Mouse (Mus musculus): ENCODE measurements at regions not wholly inside any gene's neighbourhood (a gene's known extent, or its start where the extent isn't known, plus 50 kb on each side); places are given as distances from the start of the nearest gene placed in this dataset.

GRCm38 (mm10) chr12:16171636-16172035, 354.9 kb upstream of the Trib2 start:
- Histone ChIP-seq H3K36me3 (no peaks in the 10 kb centered on the region), H3K4me3 (no peak overlapping the region), H3K9me3 (no peaks in the 10 kb centered on the region), H3K9ac (no peak overlapping the region), H3K27me3 (no peaks in the 10 kb centered on the region), H3K4me2 (no peak overlapping the region), H3K27ac (replicated peaks) (no peak overlapping the region), H3K4me1 (replicated peaks) (no peaks in the 10 kb centered on the region)
- ATAC-seq (ENCODE audit: low read depth): no peak
- WGBS: 84% methylated on average over 5 of the region's 5 CpGs

- WGBS: 84% methylated on average over 7 of the region's 7 CpGs
Observed at GRCm38 (mm10) chr12:16169781-16170535, 353.2 kb upstream of the Trib2 start.

GRCm38 (mm10) chr12:16167793-16168343, 351.1 kb upstream of the Trib2 start:
- 70% methylated on average over 7 of the region's 7 CpGs for WGBS
- Histone ChIP-seq H3K27me3 (no peaks in the 10 kb centered on the region), H3K27ac (replicated peaks) (no peak overlapping the region), H3K4me2 (no peak overlapping the region), H3K9me3 (no peaks in the 10 kb centered on the region), H3K36me3 (no peaks in the 10 kb centered on the region), H3K4me1 (replicated peaks) (no peaks in the 10 kb centered on the region), H3K4me3 (no peak overlapping the region), H3K9ac (no peak overlapping the region)
- ATAC-seq (ENCODE audit: low read depth): no peak

More at GRCm38 (mm10) chr12:16169781-16170535, 353.2 kb upstream of the Trib2 start:
- no peaks in the 10 kb centered on the region for H3K27me3 ChIP-seq
- H3K9me3 ChIP-seq: no peaks in the 10 kb centered on the region
- no peaks in the 10 kb centered on the region for H3K4me1 ChIP-seq (replicated peaks)
- no peaks in the 10 kb centered on the region for H3K36me3 ChIP-seq
- no peak overlapping the region for H3K4me2 ChIP-seq
- H3K9ac ChIP-seq: no peak overlapping the region
- ATAC-seq (ENCODE audit: low read depth): no peak
- no peak overlapping the region for H3K4me3 ChIP-seq
- no peak overlapping the region for H3K27ac ChIP-seq (replicated peaks)

GRCm38 (mm10) chr12:16165126-16165525, 348.4 kb upstream of the Trib2 start:
- Histone ChIP-seq H3K36me3 (no peaks in the 10 kb centered on the region), H3K9ac (no peak overlapping the region)

GRCm38 (mm10) chr12:16161947-16162346, 345.2 kb upstream of the Trib2 start:
- no peaks in the 10 kb centered on the region for H3K36me3 ChIP-seq
- H3K4me2 ChIP-seq: no peak overlapping the region
- no peak overlapping the region for H3K27ac ChIP-seq (replicated peaks)
- H3K27me3 ChIP-seq: no peaks in the 10 kb centered on the region
- WGBS: 77% methylated on average over 4 of the region's 4 CpGs
- H3K4me3 ChIP-seq: no peak overlapping the region
- no peaks in the 10 kb centered on the region for H3K9me3 ChIP-seq
- no peak overlapping the region for H3K9ac ChIP-seq
- H3K4me1 ChIP-seq (replicated peaks): no peaks in the 10 kb centered on the region
- no peak for ATAC-seq (ENCODE audit: low read depth)

More at GRCm38 (mm10) chr12:16165126-16165525, 348.4 kb upstream of the Trib2 start:
- Histone ChIP-seq H3K4me1 (replicated peaks) (no peaks in the 10 kb centered on the region), H3K9me3 (no peaks in the 10 kb centered on the region), H3K4me3 (no peak overlapping the region), H3K27ac (replicated peaks) (no peak overlapping the region), H3K4me2 (no peak overlapping the region), H3K27me3 (no peaks in the 10 kb centered on the region)
- WGBS: 81% methylated on average over 4 of the region's 4 CpGs
- ATAC-seq (ENCODE audit: low read depth): no peak

GRCm38 (mm10) chr12:16157896-16158295, 341.2 kb upstream of the Trib2 start:
- no peak for ATAC-seq (ENCODE audit: low read depth)
- Histone ChIP-seq H3K4me2 (no peak overlapping the region), H3K36me3 (no peaks in the 10 kb centered on the region), H3K4me3 (no peak overlapping the region), H3K9me3 (no peaks in the 10 kb centered on the region), H3K4me1 (replicated peaks) (peaks cover 11% of the 10 kb centered on the region), H3K27me3 (no peaks in the 10 kb centered on the region), H3K27ac (replicated peaks) (no peak overlapping the region), H3K9ac (no peak overlapping the region)
- WGBS: 83% methylated on average over 7 of the region's 7 CpGs

- Histone ChIP-seq H3K4me3 (no peak overlapping the region), H3K9me3 (no peaks in the 10 kb centered on the region), H3K27ac (replicated peaks) (peak overlapping the region; percentile 47), H3K27me3 (no peaks in the 10 kb centered on the region), H3K4me2 (no peak overlapping the region), H3K4me1 (replicated peaks) (peaks cover 11% of the 10 kb centered on the region), H3K9ac (no peak overlapping the region), H3K36me3 (no peaks in the 10 kb centered on the region)
- peak; percentile 79; the same call in 1 of the 2 replicates for ATAC-seq (ENCODE audit: low read depth)
- WGBS: 15% methylated on average over 2 of the region's 2 CpGs
Observed at GRCm38 (mm10) chr12:16155791-16156558, 339.3 kb upstream of the Trib2 start.

- H3K4me1 ChIP-seq (replicated peaks): peaks cover 11% of the 10 kb centered on the region
- ATAC-seq (ENCODE audit: low read depth): no peak
- 90% methylated on average over 1 of the region's 1 CpGs for WGBS
- no peak overlapping the region for H3K4me2 ChIP-seq
- no peak overlapping the region for H3K27ac ChIP-seq (replicated peaks)
- H3K9me3 ChIP-seq: no peaks in the 10 kb centered on the region
- no peaks in the 10 kb centered on the region for H3K36me3 ChIP-seq
- no peak overlapping the region for H3K4me3 ChIP-seq
- H3K27me3 ChIP-seq: no peaks in the 10 kb centered on the region
- no peak overlapping the region for H3K9ac ChIP-seq
Observed at GRCm38 (mm10) chr12:16154256-16154655, 337.5 kb upstream of the Trib2 start.

GRCm38 (mm10) chr12:16152108-16152507, 335.4 kb upstream of the Trib2 start:
- ATAC-seq (ENCODE audit: low read depth): no peak
- WGBS: 86% methylated on average over 11 of the region's 11 CpGs
- Histone ChIP-seq H3K36me3 (no peaks in the 10 kb centered on the region), H3K27me3 (no peaks in the 10 kb centered on the region), H3K9me3 (no peaks in the 10 kb centered on the region), H3K4me3 (no peak overlapping the region), H3K27ac (replicated peaks) (no peak overlapping the region), H3K4me1 (replicated peaks) (peaks cover 11% of the 10 kb centered on the region), H3K4me2 (no peak overlapping the region), H3K9ac (no peak overlapping the region)

- no peak for ATAC-seq (ENCODE audit: low read depth)
- Histone ChIP-seq H3K9me3 (no peaks in the 10 kb centered on the region), H3K36me3 (no peaks in the 10 kb centered on the region), H3K4me1 (replicated peaks) (peaks cover 9% of the 10 kb centered on the region), H3K27me3 (no peaks in the 10 kb centered on the region), H3K4me2 (no peak overlapping the region), H3K9ac (no peak overlapping the region), H3K4me3 (no peak overlapping the region), H3K27ac (replicated peaks) (0 out of 2 replicates have a peak overlapping the region, but pooled peaks have one; percentile 1)
- 54% methylated on average over 5 of the region's 5 CpGs for WGBS
Observed at GRCm38 (mm10) chr12:16151170-16151702, 334.5 kb upstream of the Trib2 start.

- Histone ChIP-seq H3K9ac (no peak overlapping the region), H3K27ac (replicated peaks) (no peak overlapping the region), H3K4me2 (no peak overlapping the region), H3K4me1 (replicated peaks) (no peaks in the 10 kb centered on the region; the same call in 1 of the 2 replicates), H3K36me3 (no peaks in the 10 kb centered on the region), H3K9me3 (no peaks in the 10 kb centered on the region), H3K4me3 (no peak overlapping the region), H3K27me3 (no peaks in the 10 kb centered on the region)
- no peak for ATAC-seq (ENCODE audit: low read depth)
- WGBS: 76% methylated on average over 2 of the region's 2 CpGs
Observed at GRCm38 (mm10) chr12:16146919-16147318, 330.2 kb upstream of the Trib2 start.

GRCm38 (mm10) chr12:16145621-16146020, 328.9 kb upstream of the Trib2 start:
- H3K27ac ChIP-seq (replicated peaks): no peak overlapping the region
- no peak overlapping the region for H3K4me3 ChIP-seq
- H3K9me3 ChIP-seq: no peaks in the 10 kb centered on the region
- no peak for ATAC-seq (ENCODE audit: low read depth)
- no peaks in the 10 kb centered on the region for H3K27me3 ChIP-seq
- no peaks in the 10 kb centered on the region for H3K36me3 ChIP-seq
- 80% methylated on average over 7 of the region's 7 CpGs for WGBS
- no peak overlapping the region for H3K9ac ChIP-seq
- no peaks in the 10 kb centered on the region for H3K4me1 ChIP-seq (replicated peaks)
- no peak overlapping the region for H3K4me2 ChIP-seq
